Mouse (Mus musculus) megakaryocyte, embryonic 14.5 days (primary cell): ENCODE measurements around the gene Blvrb.

Experiments
- FLI1 ChIP-seq: IDR thresholded peaks from 2 replicates; pipeline ENCODE4 v1.6.1; 2012; ENCODE audit warnings: low read length, inconsistent platforms, mixed read lengths
- GATA1 ChIP-seq: IDR thresholded peaks from 3 replicates; pipeline ENCODE4 v1.6.1; 2012; ENCODE audit warnings: mixed read lengths, low read length, inconsistent platforms, borderline replicate concordance

DNA sequence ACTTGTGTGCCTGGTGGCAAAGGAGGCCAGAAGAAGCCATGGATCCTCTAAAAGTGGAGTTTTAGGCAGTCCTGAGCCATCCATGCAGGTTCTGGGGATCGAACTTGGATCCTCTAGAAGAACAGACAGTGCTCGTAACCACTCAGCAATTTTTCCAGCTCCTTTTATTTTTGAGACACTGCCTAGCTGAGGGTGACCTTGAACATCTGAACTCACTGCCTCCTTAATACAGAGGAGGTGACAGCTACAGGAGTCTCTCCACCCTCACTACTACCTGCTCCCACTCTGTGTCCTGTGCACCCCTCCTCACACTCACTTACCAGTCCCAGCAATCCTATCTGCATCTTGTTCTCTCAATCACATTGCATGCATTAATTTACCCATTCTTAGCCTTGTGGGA, 27.8 kb downstream of the Blvrb start:
- TF ChIP-seq GATA1: no peak
- TF ChIP-seq FLI1: no peak
